Mouse (Mus musculus): ENCODE measurements around the gene Dkk3. TPM values are rescaled to one million over a fixed set of nuclear protein-coding genes. Genes with fewer than 3 reads are reported as not detected.
A peak's percentile ranks its signal among the peaks of the same experiment; 100 is the strongest.

Gene Dkk3
- 11.5 and 12.6 TPM in 2 replicates for total RNA-seq (2021)
- long read RNA-seq, partial matches to known transcripts, result 5 of 19 reads
- long read RNA-seq, other reads (novel, unspliced or antisense), result 11 of 19 reads

DNA sequence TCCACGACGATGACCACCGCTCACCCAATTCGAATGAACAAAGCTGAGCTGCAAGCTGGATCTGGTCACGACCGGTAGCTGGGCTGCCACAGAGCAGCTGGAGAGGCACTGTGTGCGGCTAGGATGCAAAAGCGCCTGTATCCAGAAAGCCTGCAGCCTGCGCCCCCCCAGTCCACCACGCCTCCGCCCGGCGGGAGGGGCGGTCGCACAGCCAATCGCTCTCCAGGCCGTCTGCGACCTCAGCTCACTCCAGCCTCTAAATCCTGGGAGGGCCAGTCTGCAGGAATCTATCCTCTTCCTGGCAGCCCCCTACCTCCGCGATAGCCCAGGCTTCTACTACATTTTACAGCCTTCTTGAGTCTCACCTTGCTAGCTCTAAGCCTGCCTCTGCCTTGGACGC, at the start of gene Dkk3:
Dkk3 (minus strand) TSS at position 116 of the 400 bp plus-strand sequence.
- DNase-seq, result no peak

DNA sequence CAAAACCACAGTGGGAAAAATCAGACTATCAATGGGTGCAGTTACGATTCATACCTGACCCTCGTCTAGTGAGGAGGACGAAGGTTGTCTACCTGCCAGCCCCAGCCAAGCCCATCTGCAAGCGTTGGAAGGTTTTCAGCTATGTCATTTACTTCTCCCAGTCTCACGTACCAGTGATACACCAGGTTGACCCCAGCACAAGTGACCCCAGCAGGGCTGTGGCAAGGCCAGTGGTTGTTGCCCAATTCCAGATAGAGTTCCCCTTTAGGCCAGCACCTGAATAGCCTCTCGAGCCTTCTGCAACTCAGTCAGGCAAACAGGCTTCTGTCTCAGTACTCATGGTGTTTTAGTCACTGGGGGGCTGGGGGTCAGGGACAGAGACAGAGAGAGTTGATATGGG, 48.9 kb upstream of the Dkk3 start:
- no peak for DNase-seq

GRCm38 (mm10) chr7:112205513-112205912, 46.7 kb upstream of the Dkk3 start:
- no peak for DNase-seq

DNA sequence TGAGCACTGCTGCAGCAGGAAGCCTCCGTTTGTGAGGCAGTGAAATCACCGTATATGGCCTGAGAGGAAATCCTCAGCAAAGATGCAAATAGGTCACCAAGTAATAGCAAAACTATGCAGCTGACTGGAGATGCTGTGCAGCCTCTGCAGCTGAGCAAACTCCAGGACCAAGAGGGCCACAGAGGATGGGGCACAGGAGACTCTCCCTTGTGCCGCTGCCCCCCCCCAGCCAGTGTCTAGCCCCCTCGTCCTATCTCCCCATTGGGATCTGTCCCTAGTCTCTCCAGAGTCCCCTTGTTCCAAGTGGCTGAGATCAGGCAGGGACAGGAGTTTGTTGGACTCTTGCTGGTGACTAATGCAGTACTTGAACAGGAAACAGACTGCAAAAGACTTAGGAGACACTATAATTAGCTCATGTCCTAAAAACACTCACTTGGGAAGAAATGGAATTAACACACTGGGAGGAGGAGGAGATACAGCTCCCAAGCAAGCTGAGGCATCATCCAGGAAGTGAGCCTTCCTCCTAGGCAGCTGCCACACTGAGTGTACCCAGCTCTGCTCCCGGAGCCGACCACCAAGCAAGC, 45.6 kb upstream of the Dkk3 start:
- DNase-seq, result no peak

DNA sequence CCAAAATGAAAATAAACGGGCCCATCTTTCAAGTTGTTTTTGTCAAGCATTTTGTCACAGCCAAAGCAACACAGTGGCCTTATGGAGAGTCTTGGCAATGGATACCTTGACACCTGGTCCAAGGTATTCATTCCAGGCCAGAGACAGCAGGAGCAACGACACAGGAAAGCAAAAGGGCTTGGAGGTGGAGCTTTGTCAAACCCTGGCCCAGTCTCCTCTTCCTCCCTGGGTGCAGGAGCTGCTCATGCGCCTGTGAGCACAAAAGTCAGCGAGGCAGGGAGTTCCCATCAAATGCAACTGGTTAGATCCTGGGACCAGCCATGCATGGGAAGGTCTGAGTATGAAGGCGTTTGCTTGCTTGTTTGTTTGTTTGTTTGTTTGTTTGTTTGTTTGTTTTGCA, 45.1 kb upstream of the Dkk3 start:
- DNase-seq, result no peak

GRCm38 (mm10) chr7:112202843-112203242, 44.0 kb upstream of the Dkk3 start:
- no peak for DNase-seq

DNA sequence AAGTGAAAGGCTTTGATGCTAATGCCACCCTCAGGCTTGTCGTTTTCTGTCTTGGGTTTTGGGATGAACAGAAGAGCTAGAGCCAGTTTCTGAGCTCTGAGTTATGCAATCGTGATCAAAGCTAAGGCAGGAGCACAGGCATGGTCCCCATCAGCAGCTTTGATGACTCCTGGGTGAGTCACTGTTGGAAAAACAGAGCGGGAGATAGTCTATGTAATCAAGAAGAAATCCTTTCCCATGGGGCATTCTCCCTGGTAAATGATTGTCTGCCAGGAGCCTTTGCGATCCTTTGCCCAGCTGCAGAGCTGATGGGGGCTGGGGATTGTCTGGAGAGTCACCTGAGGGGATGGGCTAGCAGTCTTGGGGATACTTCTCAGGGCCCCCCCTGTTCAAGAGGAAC, 43.3 kb upstream of the Dkk3 start:
- peak; percentile 21 for DNase-seq

DNA sequence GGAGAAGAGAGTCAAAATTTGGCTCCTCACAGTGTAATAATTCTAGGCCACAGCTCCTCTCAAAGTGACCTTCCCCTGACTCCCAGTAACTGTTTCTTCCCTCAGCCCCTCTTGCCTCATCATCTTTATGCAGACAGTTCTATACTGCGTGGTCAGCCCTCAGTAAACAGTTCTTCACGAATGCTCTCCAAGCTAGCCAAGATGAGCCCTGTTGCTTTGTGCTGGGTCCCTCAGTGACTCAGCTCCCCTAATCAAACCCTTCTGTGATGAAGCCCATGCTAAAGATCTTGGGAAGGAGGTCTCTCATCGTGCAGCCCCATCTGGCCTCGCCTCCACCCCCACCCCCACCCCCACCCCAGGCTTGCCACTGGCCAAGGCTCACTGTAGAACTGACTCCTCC, 41.9 kb upstream of the Dkk3 start:
- DNase-seq, result no peak

GRCm38 (mm10) chr7:112199343-112199742, 40.5 kb upstream of the Dkk3 start:
- no peak for DNase-seq

GRCm38 (mm10) chr7:112197461-112197860, 38.6 kb upstream of the Dkk3 start:
- no peak for DNase-seq

DNA sequence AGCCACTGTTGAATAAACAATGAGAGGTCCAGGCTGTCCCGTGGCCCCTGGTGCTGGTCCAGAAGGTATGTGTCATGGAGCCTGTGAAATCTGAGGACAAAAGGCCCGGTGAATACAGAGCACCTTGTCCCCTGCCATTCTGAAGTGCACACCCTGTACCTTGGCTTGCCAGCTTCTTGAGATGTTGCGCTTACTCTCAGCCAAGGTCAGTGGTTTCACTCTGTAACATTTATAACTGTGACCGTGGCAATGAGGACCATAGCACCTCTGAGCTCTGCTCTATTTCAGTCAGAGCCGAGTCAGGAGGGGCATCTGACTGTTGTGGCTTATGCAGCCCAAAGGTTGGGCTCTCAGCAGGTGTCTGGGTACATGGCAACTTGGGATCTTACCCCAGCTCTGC, 35.4 kb upstream of the Dkk3 start:
- no peak for DNase-seq

- no peak for DNase-seq
Measured at GRCm38 (mm10) chr7:112192778-112193177, 33.9 kb upstream of the Dkk3 start.

GRCm38 (mm10) chr7:112192237-112192636, 33.4 kb upstream of the Dkk3 start:
- DNase-seq, result peak; percentile 22

DNA sequence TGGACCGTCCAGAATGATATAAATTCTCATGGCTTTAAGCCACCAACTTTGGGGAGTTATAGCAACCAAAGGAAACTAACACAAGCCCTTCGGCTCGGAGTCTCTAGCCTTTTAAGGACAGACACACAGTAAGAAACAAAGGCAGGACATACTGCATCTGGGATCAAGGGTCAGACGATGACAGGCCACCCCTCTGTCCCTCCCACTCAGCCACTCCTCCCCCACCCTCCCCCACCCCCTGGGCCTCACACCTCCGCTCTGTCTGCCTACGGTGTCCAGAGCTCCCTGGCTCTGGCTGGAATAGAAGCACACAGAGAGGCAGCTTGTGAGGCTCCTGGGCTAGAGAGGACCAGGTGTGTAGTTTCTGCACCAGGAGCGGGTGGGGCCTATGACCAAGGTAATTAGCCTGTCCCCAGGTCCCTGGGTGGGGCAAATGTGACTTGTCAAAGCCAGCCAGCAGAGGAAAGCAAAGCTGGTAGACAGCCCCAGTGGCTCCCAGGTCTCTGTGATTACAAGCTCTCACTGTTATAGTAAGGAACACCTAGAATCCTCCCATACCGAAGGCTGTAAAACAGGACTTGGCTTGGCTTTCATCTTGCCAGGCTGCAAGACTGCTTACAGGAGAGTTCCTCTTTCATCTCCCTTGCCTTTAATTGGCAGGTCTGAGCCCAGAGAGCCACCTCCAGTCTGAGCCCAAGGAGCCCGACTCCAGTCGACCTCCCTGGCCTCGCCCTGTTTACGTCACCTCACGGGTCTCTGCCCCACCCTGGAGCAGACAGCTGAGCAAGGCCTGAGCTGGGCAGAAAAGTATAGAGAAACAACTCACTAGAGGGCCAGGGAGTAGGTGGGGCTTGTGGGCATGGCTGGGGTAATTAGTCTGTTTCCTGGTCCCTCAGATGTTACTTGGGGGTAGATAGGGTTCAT, 28.9 kb upstream of the Dkk3 start:
- DNase-seq, result no peak

- no peak for DNase-seq
Measured at GRCm38 (mm10) chr7:112186871-112187270, 28.0 kb upstream of the Dkk3 start.

DNA sequence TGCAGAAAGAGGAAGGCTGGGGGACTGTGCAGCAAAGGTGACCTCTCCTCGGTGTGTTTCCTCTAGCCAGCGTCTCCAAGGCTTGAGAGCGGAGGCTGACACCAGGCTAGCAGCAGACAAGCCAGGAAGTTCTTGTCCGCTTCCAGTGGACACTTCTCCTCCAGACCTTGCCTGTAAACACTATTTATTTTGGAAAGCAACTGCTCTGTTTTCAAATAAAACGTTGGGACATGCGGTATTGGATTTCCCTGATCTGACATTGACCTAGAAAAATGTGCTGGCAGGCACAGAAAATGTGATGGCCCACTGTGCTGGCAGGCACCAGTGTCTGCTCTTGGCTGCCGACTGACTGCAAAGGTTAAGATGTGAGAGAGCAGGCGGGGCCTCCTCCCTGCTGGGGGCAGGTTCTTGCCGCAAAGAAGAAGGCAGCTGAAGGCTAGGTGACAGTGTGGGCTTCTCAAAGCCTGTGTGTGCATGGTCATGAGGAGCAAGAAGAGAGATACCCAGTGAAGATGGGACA, 26.4 kb upstream of the Dkk3 start:
- DNase-seq, result peak; percentile 49

- no peak for DNase-seq
Measured at GRCm38 (mm10) chr7:112184519-112185225, 25.8 kb upstream of the Dkk3 start.

DNA sequence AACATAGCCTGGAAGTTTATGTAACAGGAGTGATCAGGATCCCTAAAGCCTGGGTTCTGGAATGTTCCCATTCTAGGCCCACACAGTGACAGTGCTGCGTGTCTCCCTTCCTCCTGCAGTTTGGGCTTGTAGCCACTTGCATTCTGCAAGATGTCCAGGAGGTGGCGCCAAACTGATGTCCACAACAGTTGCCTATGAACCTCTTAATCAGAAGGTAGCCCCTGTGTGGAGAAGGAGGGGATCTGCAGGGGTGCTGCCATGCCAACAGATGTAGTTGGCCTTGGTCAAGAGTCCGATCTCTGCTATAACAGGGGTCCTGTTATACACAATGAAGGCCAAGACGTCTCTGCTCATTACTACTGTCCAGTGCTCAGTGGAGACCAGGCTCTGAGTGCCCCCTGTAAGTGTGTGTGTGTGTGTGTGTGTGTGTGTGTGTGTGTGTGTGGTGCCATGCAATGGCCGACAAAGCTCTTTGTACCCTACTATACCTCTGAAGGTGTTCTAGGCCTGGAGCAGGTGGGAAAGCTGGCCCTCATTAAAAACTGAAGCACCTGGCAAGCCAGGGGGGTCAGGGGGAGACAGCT, 24.5 kb upstream of the Dkk3 start:
- peak; percentile 87 for DNase-seq

DNA sequence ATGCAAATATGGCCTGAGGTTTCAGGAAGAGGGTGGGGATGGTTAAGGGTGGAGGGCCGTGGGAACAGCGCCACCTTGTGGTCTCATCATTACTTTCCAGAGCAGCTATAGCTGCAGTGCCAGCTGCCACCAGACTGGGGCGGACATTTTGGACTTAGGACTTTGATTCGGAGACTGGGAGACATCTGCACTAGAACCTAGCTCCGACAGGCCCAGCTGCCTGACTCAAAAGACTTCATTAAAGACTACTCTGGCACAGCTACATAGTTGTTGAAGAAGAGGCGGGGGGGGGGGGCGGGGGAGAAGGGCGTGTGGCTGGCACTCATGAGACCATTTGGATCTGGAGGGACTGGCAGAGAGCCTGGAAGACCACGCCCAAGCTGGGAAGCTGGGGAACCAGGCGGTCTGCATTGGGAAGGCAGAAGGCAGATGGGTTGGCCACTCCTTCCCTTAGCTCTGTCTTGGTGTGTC, 21.4 kb upstream of the Dkk3 start:
- DNase-seq, result peak; percentile 81

DNA sequence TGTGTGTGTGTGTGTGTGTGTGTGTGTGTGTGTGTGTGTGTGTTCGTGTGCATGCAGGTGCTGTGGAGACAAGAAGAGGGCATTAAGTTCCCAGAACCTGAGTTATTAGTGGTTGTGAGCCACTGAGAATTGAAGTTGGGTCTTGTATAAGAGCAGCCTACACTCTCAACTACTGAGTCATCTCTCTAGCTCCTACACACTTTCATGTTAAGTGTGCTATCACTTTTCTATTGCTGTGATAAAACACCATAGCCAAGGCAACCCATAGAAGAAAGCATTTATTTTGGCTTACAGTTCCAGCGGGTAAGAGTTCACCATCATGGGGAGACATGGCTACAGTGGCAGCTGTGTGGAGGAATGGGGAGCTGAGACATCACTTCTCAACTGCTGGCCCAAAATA, 17.8 kb upstream of the Dkk3 start:
- DNase-seq, result no peak

DNA sequence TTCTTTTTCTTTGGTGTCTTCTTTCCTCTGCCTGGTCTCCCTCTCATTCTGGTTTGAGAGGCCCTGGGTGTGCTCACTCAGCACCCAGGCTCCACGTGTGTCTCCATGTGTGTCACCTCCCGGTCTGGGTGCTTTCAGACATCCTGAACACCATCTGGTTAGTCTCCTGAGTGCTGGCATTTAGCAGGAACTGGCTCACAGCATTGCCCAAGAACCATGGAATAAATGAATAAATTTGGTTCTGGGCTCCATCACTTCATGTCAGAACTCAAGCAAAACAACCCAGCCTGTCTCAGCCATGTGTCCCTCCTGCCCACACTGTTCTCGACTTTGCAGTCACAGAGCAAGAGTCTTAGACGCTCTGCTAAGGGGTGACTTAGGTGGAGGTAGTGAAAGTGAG, 13.8 kb upstream of the Dkk3 start:
- no peak for DNase-seq
